Mouse (Mus musculus) olfactory bulb, adult 2 months (tissue): ENCODE data around the gene Trim34a.

Experiments
- CTCF ChIP-seq: fragments of 200-500 bp; IDR thresholded peaks from 2 replicates; pipeline ENCODE4 v1.5.1; 2012; ENCODE audit warnings: low read depth, mild to moderate bottlenecking, low read length, moderate library complexity; ENCODE audit not compliant: insufficient read depth
- POLR2A ChIP-seq: fragments of 200-500 bp; IDR thresholded peaks from 2 replicates; pipeline ENCODE4 v1.6.1; 2012; ENCODE audit warnings: mild to moderate bottlenecking, low read depth, low read length, moderate library complexity; ENCODE audit not compliant: insufficient read depth

DNA sequence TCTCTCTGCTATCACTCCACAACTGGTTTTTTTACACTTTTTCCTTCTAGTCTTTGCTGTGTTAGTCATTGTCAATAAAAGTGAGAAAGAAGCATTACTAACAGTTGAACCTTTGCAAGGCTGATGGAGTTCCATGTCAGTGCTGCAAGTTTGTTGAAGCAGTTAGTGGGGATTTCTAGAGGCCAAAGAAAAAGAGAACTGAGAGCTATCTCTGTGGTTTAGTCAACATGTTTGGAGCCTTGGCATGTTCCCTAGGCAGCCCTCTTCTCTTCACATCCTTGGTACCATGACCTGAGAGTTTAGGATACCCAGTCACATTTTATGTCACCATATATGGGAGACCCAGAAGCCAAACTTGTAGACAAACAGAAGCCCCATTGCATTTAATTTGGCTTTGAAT, 3.4 kb upstream of the Trim34a start:
- TF ChIP-seq POLR2A (no peak), CTCF (no peak)
